Mouse (Mus musculus): ENCODE measurements around the gene Unc50.

Unc50 gene

GRCm38 (mm10) chr1:37429366-37430296, at the start of gene Unc50, which contains the start of gene Coa5:
Gene Unc50, plus strand, starts transcription at chr1:37430139.
Gene Coa5, minus strand, starts transcription at chr1:37430103.
- peak; percentile 97 for DNase-seq (ENCODE audit: low read depth, low spot score)

DNA sequence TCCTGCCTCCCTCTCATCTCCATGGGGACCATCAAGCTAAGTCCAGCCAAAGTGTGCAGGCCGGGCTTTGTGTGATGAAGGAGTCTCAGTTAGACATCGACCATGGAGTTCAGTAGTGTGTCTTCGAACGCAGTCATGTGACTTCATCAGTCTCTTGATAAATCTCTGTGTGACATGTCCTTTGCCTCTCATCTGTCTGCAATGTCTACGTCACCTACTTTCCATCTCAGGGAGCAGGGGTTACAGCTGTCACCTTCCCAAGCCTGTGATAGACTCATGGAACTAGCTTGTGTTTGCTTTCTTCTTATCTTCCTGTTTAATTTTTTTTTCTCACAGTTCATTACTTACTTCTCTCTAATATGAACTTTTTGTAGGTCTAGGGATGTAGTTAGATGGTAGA, 49.0 kb upstream of the Unc50 start:
- no peak for DNase-seq (ENCODE audit: low read depth, low spot score)

- DNase-seq (ENCODE audit: low read depth, low spot score): no peak
These were observed 45.6 kb upstream of the Unc50 start for GRCm38 (mm10) chr1:37384304-37384703.

GRCm38 (mm10) chr1:37386448-37386971, 43.4 kb upstream of the Unc50 start:
- DNase-seq (ENCODE audit: low read depth, low spot score): no peak

DNA sequence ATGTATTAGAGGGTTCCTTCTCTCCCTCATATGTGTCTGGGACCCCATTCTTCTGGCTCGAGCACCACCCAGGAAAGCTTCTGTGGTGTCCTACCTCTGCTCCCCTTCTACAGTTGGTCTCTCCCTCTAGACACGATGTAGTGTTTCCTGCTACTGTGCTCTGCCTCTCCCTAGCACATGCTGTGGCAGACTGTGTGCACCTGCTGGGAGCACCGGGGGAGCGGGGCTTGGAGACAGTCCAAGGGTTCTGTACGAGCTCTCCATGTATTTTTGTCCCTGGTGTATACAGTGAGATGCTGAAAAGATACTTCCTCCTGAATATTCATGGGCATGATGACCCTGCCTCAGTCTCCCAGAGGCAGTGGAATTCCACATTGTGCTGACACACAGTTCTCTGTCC, 36.8 kb upstream of the Unc50 start:
- DNase-seq (ENCODE audit: low read depth, low spot score): no peak

DNA sequence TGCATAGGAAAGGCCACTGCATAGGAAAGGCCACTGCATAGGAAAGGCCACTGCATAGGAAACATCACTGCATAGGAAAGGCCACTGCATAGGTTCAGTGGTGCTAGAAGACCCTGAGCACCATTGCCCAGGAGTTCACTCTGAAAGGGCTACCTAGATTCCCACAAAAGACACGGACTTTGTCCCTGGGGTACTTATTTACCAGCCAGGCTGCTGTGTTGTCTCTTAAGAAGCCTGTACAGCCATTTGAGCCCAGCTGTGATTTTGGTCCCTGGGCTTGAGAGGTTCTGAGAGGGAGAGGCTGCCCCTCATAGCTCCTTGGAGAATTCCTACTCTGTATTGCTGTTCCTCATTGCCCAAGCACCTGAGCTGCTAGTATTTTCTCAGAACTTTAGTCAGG, 33.5 kb upstream of the Unc50 start:
- no peak for DNase-seq (ENCODE audit: low read depth, low spot score)

GRCm38 (mm10) chr1:37398961-37399360, 31.0 kb upstream of the Unc50 start:
- DNase-seq (ENCODE audit: low read depth, low spot score): no peak

GRCm38 (mm10) chr1:37399734-37400133, 30.2 kb upstream of the Unc50 start:
- no peak for DNase-seq (ENCODE audit: low read depth, low spot score)

DNA sequence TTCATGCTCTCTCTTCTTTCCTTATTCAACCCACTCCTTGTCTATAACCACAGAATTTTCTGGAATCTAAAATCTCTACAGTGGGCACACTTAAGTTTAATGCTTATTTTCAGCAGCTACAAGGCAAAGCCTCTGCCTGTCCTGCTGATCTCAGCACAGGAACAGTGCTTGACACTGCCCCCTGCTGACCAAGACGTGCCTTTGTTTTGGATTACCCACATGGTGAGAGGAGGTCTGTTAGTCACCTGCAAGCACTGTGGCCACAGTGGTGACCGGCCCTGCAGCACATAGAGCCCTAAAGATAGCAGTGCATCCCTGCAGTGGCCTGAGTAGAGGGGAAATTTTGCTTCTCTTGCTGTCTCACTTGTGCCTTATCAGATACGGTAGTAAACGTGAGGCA, 28.3 kb upstream of the Unc50 start:
- DNase-seq (ENCODE audit: low read depth, low spot score): peak; percentile 76

DNA sequence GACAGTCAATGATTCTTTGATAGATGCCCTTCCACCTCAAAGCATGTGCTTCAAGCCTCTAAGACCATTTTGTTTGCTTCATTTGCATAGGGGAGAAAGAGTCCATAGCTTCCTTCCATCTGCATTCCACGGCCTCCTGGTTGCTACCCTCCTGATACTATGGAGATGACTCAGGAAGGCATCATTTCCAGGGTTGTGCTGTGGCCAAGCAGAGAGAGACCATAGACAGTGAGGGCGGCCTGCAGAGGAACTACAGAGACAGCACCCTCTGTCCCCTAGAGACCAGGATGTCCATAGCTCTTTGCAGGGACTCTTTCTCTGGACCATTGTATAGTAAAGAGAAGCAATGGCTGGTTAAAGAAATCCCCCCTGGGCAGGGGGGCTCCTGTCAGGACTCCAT, 24.8 kb upstream of the Unc50 start:
- no peak for DNase-seq (ENCODE audit: low read depth, low spot score)

GRCm38 (mm10) chr1:37407228-37407627, 22.7 kb upstream of the Unc50 start:
- DNase-seq (ENCODE audit: low read depth, low spot score): no peak

DNA sequence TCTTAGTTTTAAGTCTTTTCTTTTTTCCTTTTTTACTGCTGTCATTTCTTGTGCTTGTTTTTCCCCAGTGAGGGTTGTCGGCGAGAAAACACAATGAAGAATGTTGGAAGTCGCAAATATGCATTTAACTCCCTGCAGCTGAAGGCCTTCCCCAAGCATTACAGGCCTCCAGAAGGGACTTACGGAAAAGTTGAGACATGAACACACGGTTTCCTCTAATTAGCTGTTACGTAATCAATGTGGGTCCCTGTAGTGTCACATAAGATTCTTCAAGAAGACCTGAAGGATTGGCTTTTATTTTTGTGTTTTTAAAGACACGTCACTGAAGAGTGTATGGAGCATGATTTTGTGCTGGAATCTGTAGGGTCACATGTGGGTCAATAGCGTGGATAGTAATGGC, 21.9 kb upstream of the Unc50 start:
- no peak for DNase-seq (ENCODE audit: low read depth, low spot score)

DNA sequence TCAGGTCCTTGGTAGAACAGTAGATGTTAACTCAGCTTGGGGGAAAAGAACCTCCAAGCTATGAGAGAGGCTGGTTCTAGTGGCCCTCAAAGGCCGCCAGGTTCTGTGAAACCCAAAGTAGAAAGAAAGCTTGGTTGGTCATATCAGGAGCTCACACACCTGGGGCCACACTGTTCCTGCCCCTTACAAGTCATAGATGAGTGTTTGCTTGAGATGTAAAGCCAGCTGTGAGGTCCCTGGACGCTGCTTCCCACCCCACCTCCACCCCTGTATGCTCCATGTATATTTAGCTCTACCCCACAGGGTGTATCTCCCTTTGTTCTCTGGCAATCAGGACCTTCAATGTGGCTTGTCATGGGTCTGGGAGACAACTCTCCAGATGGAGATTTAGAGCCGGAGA, 21.3 kb upstream of the Unc50 start:
- DNase-seq (ENCODE audit: low read depth, low spot score): no peak

DNA sequence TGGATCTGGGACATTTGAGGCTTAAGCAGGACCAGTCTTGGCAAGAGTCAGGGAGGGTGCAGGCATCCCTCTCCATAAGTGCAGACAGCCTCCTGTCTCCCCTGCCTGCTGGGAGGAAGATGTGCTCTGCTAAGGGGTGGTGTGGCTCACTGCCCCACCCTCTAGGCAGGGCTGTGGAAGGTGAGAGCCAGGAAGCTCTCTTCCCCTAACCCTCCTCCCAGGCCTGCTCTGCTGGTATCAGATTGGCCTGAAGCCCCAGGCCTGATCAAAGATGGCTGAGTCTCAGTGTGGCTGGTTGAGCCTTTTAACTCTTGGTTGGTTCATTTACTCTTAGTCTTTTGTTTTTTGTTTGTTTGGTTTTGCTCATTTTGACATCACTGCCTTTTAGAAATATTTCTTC, 20.3 kb upstream of the Unc50 start:
- no peak for DNase-seq (ENCODE audit: low read depth, low spot score)

DNA sequence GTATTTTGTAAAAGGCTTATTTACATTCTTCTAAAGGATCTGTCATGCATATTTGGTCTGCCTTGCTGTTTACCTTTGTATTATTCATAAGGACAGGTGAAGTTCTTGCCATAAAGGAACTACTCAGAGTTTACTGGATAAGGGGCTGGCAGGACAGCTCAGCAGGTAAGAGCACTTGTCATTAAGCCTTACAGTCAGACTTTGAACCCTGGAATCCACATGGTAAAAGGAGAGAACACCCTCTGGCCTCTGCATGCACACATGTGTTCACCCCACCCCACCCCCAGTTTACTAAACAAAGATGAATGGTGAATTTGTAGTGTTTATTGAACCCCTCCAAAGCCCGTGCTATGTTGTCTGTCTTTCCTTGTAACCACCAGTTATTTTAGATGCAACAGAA, 14.5 kb upstream of the Unc50 start:
- DNase-seq (ENCODE audit: low read depth, low spot score): no peak

DNA sequence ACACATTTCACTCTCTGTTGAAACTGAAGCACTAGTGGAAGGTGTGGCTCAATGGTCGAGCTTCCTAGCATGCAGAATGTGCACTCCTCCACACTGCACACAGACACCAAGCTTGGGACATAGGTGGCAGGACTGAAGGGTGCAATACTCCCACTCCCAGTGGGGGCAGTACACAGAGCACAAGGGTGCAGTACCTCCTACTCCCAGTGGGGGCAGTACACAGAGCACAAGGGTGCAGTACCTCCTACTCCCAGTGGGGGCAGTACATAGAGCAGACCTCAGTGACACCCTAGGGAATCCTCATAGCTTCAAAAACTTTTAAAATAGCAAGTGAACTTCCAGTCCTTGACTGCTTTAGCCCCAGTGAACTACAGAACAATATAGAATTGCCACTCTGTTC, 10.5 kb upstream of the Unc50 start:
- peak; percentile 72 for DNase-seq (ENCODE audit: low read depth, low spot score)

GRCm38 (mm10) chr1:37427144-37427875, 2.6 kb upstream of the Unc50 start:
- peak; percentile 68 for DNase-seq (ENCODE audit: low read depth, low spot score)

GRCm38 (mm10) chr1:37428911-37429310, 1.0 kb upstream of the Unc50 start:
- DNase-seq (ENCODE audit: low read depth, low spot score): peak; percentile 30

DNA sequence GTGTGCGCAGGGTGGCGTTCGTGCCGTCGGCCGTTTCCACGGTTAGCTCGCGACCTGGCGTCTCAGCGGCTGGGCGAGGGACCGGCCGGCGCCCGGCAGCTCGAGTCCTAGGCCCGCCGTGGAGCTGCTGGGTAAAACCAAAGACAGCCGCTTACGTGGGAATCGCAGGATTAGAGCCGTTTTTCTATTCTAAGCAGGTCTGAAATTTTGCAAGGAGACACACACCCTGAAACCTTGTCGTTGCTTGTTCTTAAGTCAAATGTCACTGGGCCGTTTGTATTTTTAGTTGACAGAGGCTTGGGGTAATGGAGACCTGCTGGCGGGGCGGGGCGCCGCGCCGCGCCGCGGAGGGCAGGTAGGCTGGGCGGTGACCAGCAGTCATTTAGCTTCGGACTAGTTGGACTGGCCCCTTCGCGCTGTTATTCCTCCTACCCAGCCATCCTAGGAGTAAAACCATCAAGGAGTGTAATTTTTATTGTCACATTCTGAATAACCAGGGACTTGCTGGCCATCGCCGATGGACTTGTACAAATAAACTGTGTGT, 430 bp downstream of the Unc50 start:
- DNase-seq (ENCODE audit: low read depth, low spot score): no peak

DNA sequence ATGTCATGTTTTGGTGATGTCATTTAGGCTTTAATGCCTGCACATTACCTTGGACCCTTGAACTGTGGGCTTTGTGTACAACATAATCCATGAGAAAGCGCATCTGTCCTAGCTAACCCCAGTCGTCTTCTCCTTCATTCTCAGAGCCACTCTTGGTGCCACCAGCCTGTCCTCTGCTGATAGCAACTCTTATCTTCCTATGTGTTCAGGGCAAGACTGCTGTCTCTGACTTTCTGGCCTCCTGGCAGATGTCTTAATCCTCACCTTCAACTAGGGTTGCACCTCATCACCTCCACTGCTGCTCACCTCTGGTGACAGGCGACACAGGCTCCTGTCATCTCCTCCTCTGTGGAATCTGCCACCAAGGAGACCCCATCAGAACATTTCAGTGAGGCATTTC, 6.5 kb downstream of the Unc50 start:
- no peak for DNase-seq (ENCODE audit: low read depth, low spot score)

DNA sequence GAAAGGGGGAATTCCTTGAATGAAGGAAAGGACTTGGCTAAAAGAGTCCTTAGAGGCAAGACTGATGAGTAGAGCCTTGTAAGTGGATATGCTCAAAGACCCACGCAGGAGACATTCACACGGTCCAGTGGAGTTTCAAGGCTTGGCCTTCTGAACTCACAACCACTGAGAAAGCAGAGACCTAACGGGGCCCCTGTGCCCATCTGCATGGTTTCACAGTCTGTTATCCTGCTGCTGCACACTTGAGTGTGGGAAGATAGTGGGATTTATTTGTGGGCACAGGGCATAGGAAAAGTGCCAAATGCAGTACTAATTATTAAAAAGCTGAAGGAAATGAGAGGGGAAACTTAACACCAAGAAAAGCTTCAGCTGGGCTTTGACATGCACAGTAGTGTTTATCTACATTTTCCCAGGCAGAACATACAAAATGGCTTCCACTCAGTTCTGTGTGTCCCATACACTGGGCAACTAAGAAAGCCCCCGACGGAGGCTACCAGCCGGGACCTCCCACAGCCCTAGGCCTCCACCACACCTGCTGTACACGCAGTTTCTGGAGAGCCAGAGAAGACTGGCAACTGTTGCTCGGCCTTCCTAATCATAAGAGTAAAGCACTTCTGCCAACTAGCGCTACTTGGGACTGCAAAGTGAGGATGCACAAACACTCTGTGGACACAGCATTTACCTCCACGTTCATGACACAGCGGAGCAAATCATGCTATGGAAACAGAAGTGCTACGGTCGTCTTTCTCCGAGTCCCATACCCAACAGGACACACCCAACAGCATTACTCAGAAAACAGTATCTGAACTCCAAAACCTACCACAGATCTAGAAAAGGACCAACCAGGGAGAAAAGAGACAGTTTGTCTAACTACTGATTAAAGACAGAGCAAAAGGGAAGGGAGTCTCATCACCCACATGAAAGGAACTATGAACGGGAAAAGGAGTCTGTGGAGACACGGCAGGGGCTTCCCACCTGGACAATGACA, 13.2 kb downstream of the Unc50 start:
- no peak for DNase-seq (ENCODE audit: low read depth, low spot score)

Measured in A20 (cell line).